Mouse (Mus musculus) gastrocnemius, postnatal 36 days (tissue): ENCODE measurements around the gene Fitm1. TPM values are rescaled to one million over a fixed set of nuclear protein-coding genes. Genes with fewer than 3 reads are reported as not detected.

Experiments
- DNase-seq, 2 experiments: peaks; one replicate each; pipeline ENCODE4 v3.0.0; 2022
- intact Hi-C: fragments of 180-260 bp; cut with DNase I; formaldehyde crosslinking; loops from one replicate; pipeline ENCODE4 v1.15.1; 2025
- total RNA-seq, 2 experiments: library from RNA; stranded (reverse); gene quantifications; 2 replicates each; pipeline ENCODE4 v1.2.3; 2021

Fitm1 gene
- total RNA-seq, 2 experiments from 2014 or later: 296 to 299 TPM

GRCm38 (mm10) chr14:55590748-55591330 is 15.4 kb downstream of the Fitm1 start, which contains the start of gene Psme2:
Gene Psme2 (minus strand): TSS chr14:55591113.
- DNase-seq: peak; percentile 89 to 93
- intact Hi-C loops: loop anchor here (5.0 kb wide), 1 partner anchor 41 kb away; no protein-coding TSS in a partner anchor

- DNase-seq: peak; percentile 91 to 93
- intact Hi-C loops: loop anchor here (5.0 kb wide), 1 partner anchor 41 kb away; no protein-coding TSS in a partner anchor
Measured at GRCm38 (mm10) chr14:55591331-55591891, 16.0 kb downstream of the Fitm1 start, which contains the start of gene Rnf31. Gene Rnf31 (plus strand): TSS chr14:55591708.

GRCm38 (mm10) chr14:55592226-55592625 is 16.8 kb downstream of the Fitm1 start:
- DNase-seq: no peak
- intact Hi-C loops: loop anchor here (5.0 kb wide), 1 partner anchor 40 kb away; no protein-coding TSS in a partner anchor

GRCm38 (mm10) chr14:55596036-55596690 is 20.7 kb downstream of the Fitm1 start:
- no peak for DNase-seq
- intact Hi-C loops: no loop called here

- DNase-seq: no peak
- intact Hi-C loops: no loop called here
Measured at GRCm38 (mm10) chr14:55598521-55599390, 23.3 kb downstream of the Fitm1 start.

- intact Hi-C loops: loop anchor here (2.0 to 5.0 kb wide), 2 partner anchors 41 to 106 kb away; partner anchors contain the start of genes A730061H03Rik and Dcaf11
- no peak for DNase-seq
Measured at GRCm38 (mm10) chr14:55603271-55603632, 27.8 kb downstream of the Fitm1 start, which contains the start of gene Irf9. Gene Irf9 (plus strand): TSS chr14:55603571.

GRCm38 (mm10) chr14:55603633-55604576 is 28.5 kb downstream of the Fitm1 start:
- peak; percentile 88 to 89 for DNase-seq
- intact Hi-C loops: loop anchor here (2.0 to 5.0 kb wide), 2 partner anchors 42 to 107 kb away; partner anchors contain the start of genes A730061H03Rik and Dcaf11

- intact Hi-C loops: loop anchor here (5.0 kb wide), 1 partner anchor 43 kb away; the partner anchor contains the start of genes A730061H03Rik and Dcaf11
- no peak for DNase-seq
Measured at GRCm38 (mm10) chr14:55604823-55605222, 29.4 kb downstream of the Fitm1 start.

- intact Hi-C loops: no loop called here
Measured at GRCm38 (mm10) chr14:55605743-55606459, 30.5 kb downstream of the Fitm1 start.

GRCm38 (mm10) chr14:55608339-55608738 is 32.9 kb downstream of the Fitm1 start:
- DNase-seq: no peak
- intact Hi-C loops: no loop called here

More at GRCm38 (mm10) chr14:55605743-55606459, 30.5 kb downstream of the Fitm1 start:
- no peak for DNase-seq

GRCm38 (mm10) chr14:55613346-55613745 is 37.9 kb downstream of the Fitm1 start:
- no peak for DNase-seq
- intact Hi-C loops: no loop called here

GRCm38 (mm10) chr14:55614565-55615178 is 39.3 kb downstream of the Fitm1 start:
- no peak for DNase-seq
- intact Hi-C loops: no loop called here

- intact Hi-C loops: no loop called here
- DNase-seq: no peak
Measured at GRCm38 (mm10) chr14:55615876-55616275, 40.5 kb downstream of the Fitm1 start.

- DNase-seq: no peak
- intact Hi-C loops: no loop called here
Measured at GRCm38 (mm10) chr14:55616844-55617243, 41.4 kb downstream of the Fitm1 start.

- intact Hi-C loops: no loop called here
- no peak for DNase-seq
Measured at GRCm38 (mm10) chr14:55617822-55618221, 42.4 kb downstream of the Fitm1 start, which contains the start of gene Rec8. Gene Rec8 (plus strand): TSS chr14:55618037.

- DNase-seq: no peak
- intact Hi-C loops: no loop called here
Measured at GRCm38 (mm10) chr14:55618486-55619195, 43.2 kb downstream of the Fitm1 start.
